32 mouse cellular contexts compared by ENCODE assay signal in the genomic region with DNA sequence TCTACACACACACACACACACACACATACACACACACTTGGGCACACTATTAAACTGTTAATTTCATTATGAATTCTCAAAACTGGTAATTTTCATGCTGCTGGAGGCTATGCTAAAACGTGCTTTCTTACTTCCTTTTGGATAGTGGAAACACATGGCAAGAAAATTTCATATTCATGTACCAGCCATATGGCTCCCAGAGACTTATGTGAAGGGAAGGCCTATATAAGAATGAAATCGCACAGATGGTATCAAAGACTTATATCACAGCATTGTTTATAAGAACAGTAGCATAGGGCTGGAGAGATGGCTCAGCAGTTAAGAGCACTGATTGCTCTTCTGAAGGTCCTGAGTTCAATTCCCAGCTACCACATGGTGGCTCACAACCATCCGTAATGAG. TPM values are rescaled to one million over a fixed set of nuclear protein-coding genes. Genes with fewer than 3 reads are reported as not detected.
A peak's percentile ranks its signal among the peaks of the same experiment; 100 is the strongest.
DNase-seq lines count a peak whose midpoint lies in the region; ATAC-seq and TF ChIP-seq lines count a peak whose summit lies in the region.
"Had no signal": no experiment of that assay in that cellular context is flagged by ENCODE, and none has a peak within 500 bp of the region (broad histone marks: within the 10 kb centered on the region; RNA-seq: fewer than 3 reads in every experiment).

No protein-coding gene starts in this region.

- H3K9ac ChIP-seq in forebrain, embryonic 15.5 days (replicated peaks) = no peak overlapping the region
- no peak overlapping the region for H3K9ac ChIP-seq in forebrain, embryonic 12.5 days
- H3K9ac ChIP-seq in forebrain, postnatal 0 days = no peak overlapping the region
- H3K9ac ChIP-seq: embryonic facial prominence, embryonic 13.5 days; heart, embryonic 12.5 days; heart, embryonic 15.5 days; hindbrain, embryonic 13.5 days; intestine, embryonic 15.5 days had no signal

- H3K27ac ChIP-seq in forebrain, embryonic 15.5 days (replicated peaks) = no peak overlapping the region
- H3K27ac ChIP-seq in forebrain, embryonic 12.5 days = no peak overlapping the region
- H3K27ac ChIP-seq in forebrain, postnatal 0 days (ENCODE audit: low read depth, low read length) = no peak overlapping the region
- H3K27ac ChIP-seq: embryonic facial prominence, embryonic 10.5 days; embryonic facial prominence, embryonic 13.5 days; heart, embryonic 15.5 days; hindbrain, embryonic 10.5 days; hindbrain, embryonic 13.5 days; intestine, embryonic 15.5 days had no signal

- no peak overlapping the region for H3K4me2 ChIP-seq in forebrain, embryonic 15.5 days (replicated peaks)
- H3K4me2 ChIP-seq in forebrain, embryonic 12.5 days = no peak overlapping the region
- no peak overlapping the region for H3K4me2 ChIP-seq in forebrain, postnatal 0 days (ENCODE audit: low read depth)
- H3K4me2 ChIP-seq: embryonic facial prominence, embryonic 13.5 days; heart, embryonic 12.5 days; heart, embryonic 15.5 days; hindbrain, embryonic 13.5 days; intestine, embryonic 15.5 days had no signal

- peak; percentile 13 for DNase-seq in brain, adult 2 months (ENCODE audit: low read depth, low spot score)
- DNase-seq in brain, embryonic 14.5 days (ENCODE audit: low read depth) = peak; percentile 52
- DNase-seq in forebrain, postnatal 0 days = peak; percentile 55
- DNase-seq in cerebellum, postnatal 14 days = no peak
- no peak for DNase-seq in kidney, postnatal 4 days
- DNase-seq: adrenal gland, adult 2 months; adrenal gland, postnatal 14 days; cerebellum, adult 11 months; cerebellum, adult 2 months; cerebellum, adult 9-11 months; cerebellum, postnatal 36 days; embryo, embryonic 11 days; gastrocnemius, postnatal 36 days; heart, postnatal 10 days; heart, postnatal 36 days; kidney, adult 11 months; kidney, adult 9 months had no signal

- peak; percentile 58 for ATAC-seq in forebrain, embryonic 15.5 days (replicated peaks)
- ATAC-seq in forebrain, embryonic 12.5 days (ENCODE audit: low FRiP score) = no peak
- ATAC-seq in forebrain, postnatal 0 days = peak; percentile 74
- ATAC-seq: CD4-positive, CD25-positive, alpha-beta regulatory T cell, adult 4 months; hindbrain, embryonic 16.5 days; intestine, embryonic 15.5 days had no signal

- 72% methylated on average over 3 of the region's 3 CpGs for WGBS in forebrain, embryonic 15.5 days
- WGBS in forebrain, embryonic 12.5 days = 77% methylated on average over 3 of the region's 3 CpGs
- WGBS in forebrain, postnatal 0 days = 63% methylated on average over 3 of the region's 3 CpGs

- TF ChIP-seq POLR2A in brain, embryonic 14.5 days (IDR thresholded peaks at IDR 0.05; ENCODE audit: borderline replicate concordance, extremely low read depth, insufficient read depth, insufficient read length, poor library complexity, severe bottlenecking) = no peak

- H3K36me3 ChIP-seq in forebrain, embryonic 15.5 days = no peaks in the 10 kb centered on the region
- no peaks in the 10 kb centered on the region for H3K36me3 ChIP-seq in forebrain, embryonic 12.5 days (replicated peaks)
- no peaks in the 10 kb centered on the region for H3K36me3 ChIP-seq in forebrain, postnatal 0 days (ENCODE audit: insufficient read depth)
- H3K36me3 ChIP-seq: embryonic facial prominence, embryonic 10.5 days; embryonic facial prominence, embryonic 13.5 days; heart, embryonic 12.5 days; heart, embryonic 15.5 days; hindbrain, embryonic 10.5 days; hindbrain, embryonic 13.5 days; intestine, embryonic 15.5 days had no signal

- no peak overlapping the region for H3K4me3 ChIP-seq in forebrain, embryonic 15.5 days
- no peak overlapping the region for H3K4me3 ChIP-seq in forebrain, embryonic 12.5 days (replicated peaks)
- H3K4me3 ChIP-seq in forebrain, postnatal 0 days (ENCODE audit: low read depth, low read length) = no peak overlapping the region
- H3K4me3 ChIP-seq: embryonic facial prominence, embryonic 10.5 days; embryonic facial prominence, embryonic 13.5 days; erythroblast, embryonic 14.5 days; heart, embryonic 12.5 days; heart, embryonic 15.5 days; hindbrain, embryonic 10.5 days; hindbrain, embryonic 13.5 days; intestine, embryonic 15.5 days had no signal

- no peaks in the 10 kb centered on the region for H3K9me3 ChIP-seq in forebrain, embryonic 15.5 days
- no peaks in the 10 kb centered on the region for H3K9me3 ChIP-seq in forebrain, embryonic 12.5 days
- no peaks in the 10 kb centered on the region for H3K9me3 ChIP-seq in forebrain, postnatal 0 days (ENCODE audit: low read length)
- H3K9me3 ChIP-seq: embryonic facial prominence, embryonic 13.5 days; heart, embryonic 15.5 days; hindbrain, embryonic 13.5 days; intestine, embryonic 15.5 days had no signal

- TF ChIP-seq CTCF in brain, embryonic 14.5 days (IDR thresholded peaks at IDR 0.05; ENCODE audit: borderline replicate concordance, extremely low read depth, insufficient read depth, insufficient read length) = no peak
- TF ChIP-seq CTCF in forebrain, postnatal 0 days (IDR thresholded peaks at IDR 0.05; ENCODE audit: low read depth) = no peak

- peaks cover 11% of the 10 kb centered on the region for H3K4me1 ChIP-seq in forebrain, embryonic 15.5 days
- peaks cover 3% of the 10 kb centered on the region; the same call in 1 of the 2 replicates for H3K4me1 ChIP-seq in forebrain, embryonic 12.5 days
- H3K4me1 ChIP-seq in forebrain, postnatal 0 days (ENCODE audit: insufficient read depth) = 0 out of 2 replicates have a peak, but pooled peaks cover 1% of the 10 kb centered on the region
- H3K4me1 ChIP-seq: embryonic facial prominence, embryonic 10.5 days; embryonic facial prominence, embryonic 13.5 days; heart, embryonic 15.5 days; hindbrain, embryonic 10.5 days; intestine, embryonic 15.5 days had no signal

- H3K27me3 ChIP-seq in forebrain, embryonic 15.5 days = no peaks in the 10 kb centered on the region
- H3K27me3 ChIP-seq in forebrain, embryonic 12.5 days = peaks cover 24% of the 10 kb centered on the region; the same call in 1 of the 2 replicates
- H3K27me3 ChIP-seq in forebrain, postnatal 0 days (ENCODE audit: insufficient read depth, low read length) = no peaks in the 10 kb centered on the region
- H3K27me3 ChIP-seq: heart, embryonic 12.5 days; heart, embryonic 15.5 days had no signal

RNA-seq across cellular contexts. Expression of gene Asb18, which starts 2.3 kb away (rescaled TPM):
- polyA plus RNA-seq in forebrain, embryonic 15.5 days (2015; fragmentation: Nextera tagmentation; extraction: Ambion mirVana) = 0.19 and 0.31 TPM in 2 replicates
- 0.17 and 0.44 TPM in 2 replicates for polyA plus RNA-seq in forebrain, embryonic 12.5 days (2016; fragmentation: Nextera tagmentation; extraction: Ambion mirVana)
- polyA plus RNA-seq in brain, embryonic 14.5 days (2012; rRNA removed) = 0.25 and 0.59 TPM in 2 replicates
- 0.54 and 1.4 TPM in 2 replicates for total RNA-seq in forebrain, postnatal 0 days (2014; rRNA removed)
- 0.13 and 0.33 TPM in 2 replicates for polyA plus RNA-seq in forebrain, postnatal 0 days (2015; fragmentation: Nextera tagmentation; extraction: Ambion mirVana)
- total RNA-seq: adrenal gland, adult 2 months; adrenal gland, postnatal 14 days; granulocyte monocyte progenitor cell, adult 5-6 weeks; MEL had no signal
- polyA plus RNA-seq: adrenal gland, adult 2 months; C2C12; CD4-positive, CD25-positive, alpha-beta regulatory T cell, adult 4 months; embryonic facial prominence, embryonic 13.5 days; erythroblast, embryonic 14.5 days; intestine, embryonic 15.5 days had no signal

Comparison
In these comparisons a context has a peak if more than half of its experiments do, and no peak if none do; other contexts are left out.
1. DNase-seq: peak in brain, adult 2 months (single experiment), brain, embryonic 14.5 days (single experiment) and forebrain, postnatal 0 days (single experiment); none in cerebellum, postnatal 14 days (0 of 2) and kidney, postnatal 4 days (0 of 2).